Mouse (Mus musculus): ENCODE measurements around the gene Prokr1. TPM values are rescaled to one million over a fixed set of nuclear protein-coding genes. Genes with fewer than 3 reads are reported as not detected.
A peak's percentile ranks its signal among the peaks of the same experiment; 100 is the strongest.
"Not testable (repeated sequence)": the region's sequence is repeated elsewhere in the genome, so short reads cannot be mapped to it uniquely, and the experiment has no call there.

The Prokr1 gene
- under 1 TPM; 0.73 to 0.84 TPM for total RNA-seq (2021)

DNA sequence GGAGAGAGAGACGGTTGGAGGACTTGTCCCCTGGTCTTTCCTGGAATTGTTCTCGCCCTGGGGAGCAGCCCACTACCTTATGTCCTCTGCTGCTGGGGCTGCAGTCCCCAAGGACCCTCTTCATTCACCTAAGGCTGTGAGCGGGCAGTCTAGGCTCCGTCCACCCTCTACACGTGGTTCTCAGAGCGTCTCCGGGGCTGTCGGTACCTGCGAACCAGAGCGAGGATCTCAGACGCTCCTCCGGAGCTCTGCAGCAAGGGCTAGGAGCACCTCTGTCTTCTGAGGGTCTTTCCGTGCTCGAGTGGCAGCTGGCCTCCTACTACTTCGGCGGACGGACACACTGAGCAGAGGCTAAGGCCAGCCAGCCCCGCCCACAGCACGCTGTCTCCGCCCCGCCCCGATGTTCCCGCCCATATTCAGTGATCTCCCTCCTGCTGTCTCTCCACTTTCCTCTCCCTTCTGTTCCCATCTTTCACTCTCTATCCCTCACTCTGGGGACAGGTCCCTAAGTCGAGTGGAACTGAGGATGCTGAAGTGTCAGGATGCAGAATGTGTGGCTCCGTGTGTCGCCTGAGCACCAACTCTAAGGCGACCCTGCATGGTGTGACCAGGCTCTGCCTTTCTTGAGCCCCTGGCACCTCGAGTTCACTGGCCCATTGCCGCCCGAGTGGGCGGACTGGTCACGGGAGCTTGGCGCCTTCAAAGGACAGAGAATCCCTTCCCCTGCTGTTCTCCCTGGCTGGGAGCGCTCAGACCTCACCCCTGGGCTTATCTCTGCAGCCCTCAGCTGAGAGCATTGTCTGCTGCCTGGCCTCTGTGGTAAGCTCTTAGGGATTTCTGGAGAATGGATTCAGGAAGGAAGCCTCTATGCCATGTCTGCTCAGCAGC lies at the start of gene Prokr1:
Gene Prokr1 (minus strand): TSS at position 350 of the 888 bp plus-strand sequence.
- intact Hi-C loops (cut with DNase I) = no loop called here
- DNase-seq (ENCODE audit: low spot score) = no peak

DNA sequence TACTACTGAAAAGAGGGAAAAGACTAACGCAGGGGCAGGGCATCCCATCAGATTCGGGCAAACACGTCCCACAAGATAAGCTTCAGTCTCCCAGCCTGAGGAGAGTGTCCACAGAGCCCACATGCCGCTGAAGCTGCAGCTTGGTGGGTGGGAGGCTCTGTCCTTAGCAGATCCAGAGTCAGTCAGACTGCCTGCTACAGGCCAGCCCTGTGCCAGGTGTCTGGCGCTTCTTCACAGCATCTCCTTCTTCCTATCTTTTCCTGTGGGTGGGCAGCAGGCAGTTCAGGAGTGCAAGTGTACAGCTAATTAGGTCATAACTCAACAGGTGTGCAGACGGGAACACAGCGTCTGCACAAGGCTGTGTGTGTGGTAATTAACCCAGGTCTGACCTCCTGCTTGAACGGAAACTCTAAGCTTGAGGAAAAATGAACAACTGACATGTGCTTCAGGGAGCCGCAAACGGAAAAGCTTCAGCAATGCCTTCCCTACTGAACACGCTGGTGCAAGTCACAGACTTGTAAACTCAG lies 47.7 kb upstream of the Prokr1 start:
- no peak for DNase-seq (ENCODE audit: low spot score)
- intact Hi-C loops (cut with DNase I) = no loop called here

- intact Hi-C loops (cut with DNase I) = no loop called here
- DNase-seq (ENCODE audit: low spot score) = no peak
Observed at GRCm38 (mm10) chr6:87632176-87632575, 41.6 kb upstream of the Prokr1 start.

DNA sequence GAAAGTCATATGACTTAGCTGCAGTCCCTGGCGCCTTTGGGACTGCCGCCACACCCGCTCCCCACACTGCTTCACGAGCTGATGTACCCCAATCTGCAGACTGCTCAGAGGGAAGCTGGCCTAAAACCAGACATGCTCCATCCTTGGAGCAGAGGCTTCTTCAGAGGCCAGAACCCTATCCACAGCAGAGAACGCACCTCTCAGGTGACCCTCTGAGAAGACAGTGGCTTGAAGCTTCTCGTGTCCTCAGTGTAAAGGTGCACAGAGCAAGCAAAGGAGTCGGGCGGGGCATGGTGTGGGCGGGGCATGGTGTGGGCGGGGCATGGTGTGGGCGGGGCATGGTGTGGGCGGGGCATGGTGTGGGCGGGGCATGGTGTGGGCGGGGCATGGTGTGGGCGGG lies 38.4 kb upstream of the Prokr1 start:
- intact Hi-C loops (cut with DNase I); DNase-seq (ENCODE audit: low spot score): not testable (repeated sequence)

GRCm38 (mm10) chr6:87623151-87623550 lies 32.6 kb upstream of the Prokr1 start:
- intact Hi-C loops (cut with DNase I) = no loop called here
- DNase-seq (ENCODE audit: low spot score) = no peak

GRCm38 (mm10) chr6:87621281-87621680 lies 30.7 kb upstream of the Prokr1 start:
- peak; percentile 10 for DNase-seq (ENCODE audit: low spot score)
- intact Hi-C loops (cut with DNase I) = no loop called here

DNA sequence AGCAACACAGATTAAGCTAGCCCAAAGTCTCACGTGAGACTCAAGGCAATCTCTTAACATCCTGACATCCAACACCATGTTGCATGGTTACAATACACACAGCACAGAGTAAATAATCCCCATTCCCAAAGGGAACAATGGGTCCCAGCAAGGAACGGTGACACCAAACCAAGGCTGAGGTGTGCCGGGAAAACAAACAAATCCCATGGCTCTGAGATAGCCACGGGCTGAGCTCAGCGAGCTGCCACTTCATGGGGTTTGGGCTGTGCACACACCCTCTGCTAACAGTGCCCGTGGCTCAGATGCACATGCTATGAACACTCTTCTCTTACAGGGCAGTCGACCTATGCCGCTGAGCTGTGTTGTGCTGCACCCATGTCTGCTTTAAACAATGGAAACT lies 27.5 kb upstream of the Prokr1 start:
- DNase-seq (ENCODE audit: low spot score) = no peak
- intact Hi-C loops (cut with DNase I) = no loop called here

GRCm38 (mm10) chr6:87615696-87616083 lies 25.1 kb upstream of the Prokr1 start:
- DNase-seq (ENCODE audit: low spot score) = no peak
- intact Hi-C loops (cut with DNase I) = no loop called here

DNA sequence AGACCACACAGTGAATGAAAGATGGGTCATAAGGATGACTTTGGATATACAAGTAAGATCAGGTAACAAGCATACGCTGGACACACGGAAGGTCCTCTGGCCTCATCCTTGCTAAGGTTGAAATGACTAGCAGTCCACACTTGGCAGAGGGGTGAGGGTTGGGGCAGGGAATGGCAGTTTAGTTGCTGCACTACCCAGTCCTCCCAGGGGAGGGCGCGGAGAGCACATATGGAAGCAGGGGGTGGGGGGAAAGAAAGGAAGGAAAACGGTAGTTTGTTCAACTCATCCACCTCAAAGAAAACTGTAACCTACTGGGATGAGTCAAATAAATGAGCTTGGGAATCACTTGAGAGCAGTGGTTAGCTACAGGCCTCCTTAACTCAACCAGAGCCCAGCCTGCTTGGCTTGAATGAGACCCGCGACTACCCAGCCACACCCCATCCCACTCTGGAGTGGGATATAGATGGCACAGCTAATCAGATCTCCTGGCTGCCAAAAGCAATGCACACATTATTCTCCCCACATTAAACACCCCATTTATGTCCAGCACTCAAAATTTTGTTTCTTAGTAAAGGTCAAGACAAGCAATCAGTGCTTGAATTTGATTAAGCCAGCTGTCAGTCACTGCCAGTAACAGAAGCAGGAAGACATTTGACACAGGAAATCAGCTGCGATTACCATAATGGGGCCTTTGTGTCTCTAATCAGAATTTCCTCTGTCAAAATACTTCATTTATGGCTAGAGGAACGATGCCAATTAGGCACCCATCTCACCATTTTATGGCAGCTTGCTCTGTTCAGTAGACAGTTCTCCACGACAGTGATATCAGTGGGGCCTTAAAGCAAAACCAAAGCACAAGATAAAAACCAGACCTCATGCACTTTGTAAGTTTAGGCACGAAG lies 24.5 kb upstream of the Prokr1 start:
- no peak for DNase-seq (ENCODE audit: low spot score)
- intact Hi-C loops (cut with DNase I) = loop anchor here (5.0 kb wide), 1 partner anchor 52 kb away; no protein-coding TSS in a partner anchor

DNA sequence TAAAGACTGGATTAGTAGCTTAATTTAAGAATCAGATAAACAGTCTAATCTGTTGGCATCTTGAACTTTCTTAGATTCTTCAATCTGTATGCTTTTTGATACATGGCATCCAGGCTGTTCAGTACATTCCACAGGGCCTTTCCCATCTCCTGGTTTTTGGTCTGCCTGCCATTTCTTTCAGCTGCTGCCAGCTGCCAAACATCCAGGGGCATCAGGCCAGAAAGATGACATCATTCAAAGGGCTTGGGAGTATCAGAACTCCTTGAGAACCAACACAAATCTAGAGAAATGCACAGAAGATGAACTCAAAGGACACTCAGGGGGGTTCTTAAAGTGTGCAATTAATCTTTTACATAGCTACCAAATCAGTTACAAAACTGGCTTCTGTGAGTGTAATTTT lies 9.3 kb upstream of the Prokr1 start:
- no peak for DNase-seq (ENCODE audit: low spot score)
- intact Hi-C loops (cut with DNase I) = no loop called here

DNA sequence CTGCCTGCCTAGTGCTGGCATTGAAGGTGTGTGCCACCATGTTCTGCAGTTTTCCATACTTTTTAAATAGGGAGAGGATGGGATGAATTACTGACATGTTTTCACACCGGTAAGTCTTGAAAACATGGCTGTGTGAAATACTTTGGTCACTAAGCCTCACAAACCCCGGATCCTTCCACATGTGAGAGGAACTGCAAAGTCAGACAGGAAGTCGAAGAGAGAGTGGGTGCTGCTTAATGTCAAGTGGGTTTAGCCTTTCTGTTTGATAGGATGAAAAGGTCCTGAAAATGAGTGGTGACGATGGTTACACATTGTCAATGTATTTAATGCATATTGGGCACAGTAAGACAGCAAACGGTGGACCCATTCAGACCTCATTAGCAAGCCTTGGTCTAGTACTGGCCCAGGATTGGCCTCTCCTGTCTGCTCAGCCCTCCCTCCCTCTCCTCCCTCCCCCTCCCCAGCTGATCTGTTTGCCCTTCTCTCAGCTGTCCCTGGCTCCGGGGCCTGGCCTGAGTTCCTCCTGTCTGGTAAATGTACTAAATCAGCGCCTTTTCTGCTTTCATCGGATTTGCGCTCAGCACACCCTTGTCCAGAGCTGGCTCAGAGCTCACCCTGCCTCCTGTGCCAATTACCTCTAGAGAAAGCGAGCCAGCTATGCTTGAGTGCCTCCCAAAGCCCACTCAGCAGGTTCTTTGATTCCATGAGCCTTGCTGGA lies 6.7 kb upstream of the Prokr1 start:
- no peak for DNase-seq (ENCODE audit: low spot score)
- intact Hi-C loops (cut with DNase I) = no loop called here

DNA sequence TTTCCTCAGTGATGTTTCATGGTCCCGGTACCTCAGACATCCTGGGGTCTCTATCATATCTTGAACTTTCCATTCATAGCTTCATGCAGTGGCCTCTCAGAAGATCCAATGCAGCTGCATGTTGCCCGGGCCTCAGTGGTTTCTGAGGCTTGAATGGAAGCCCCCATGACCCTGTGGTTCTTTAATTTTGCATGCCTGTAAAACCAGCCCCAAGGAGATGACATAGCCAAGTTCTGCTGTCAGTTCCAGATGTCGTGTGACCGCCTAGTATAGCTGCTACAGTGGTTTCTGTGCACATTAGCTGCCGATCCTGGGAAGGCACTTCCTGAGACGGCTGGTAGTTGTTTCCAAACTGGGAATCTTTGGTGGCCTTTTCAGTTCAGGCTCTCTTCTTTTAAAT lies 3.6 kb upstream of the Prokr1 start:
- DNase-seq (ENCODE audit: low spot score) = no peak
- intact Hi-C loops (cut with DNase I) = no loop called here

- intact Hi-C loops (cut with DNase I) = no loop called here
- DNase-seq (ENCODE audit: low spot score) = no peak
Observed at GRCm38 (mm10) chr6:87589718-87590393, 687 bp downstream of the Prokr1 start.

- intact Hi-C loops (cut with DNase I) = no loop called here
- DNase-seq (ENCODE audit: low spot score) = no peak
Observed at GRCm38 (mm10) chr6:87583991-87584390, 6.6 kb downstream of the Prokr1 start.

- no peak for DNase-seq (ENCODE audit: low spot score)
- intact Hi-C loops (cut with DNase I) = no loop called here
Observed at GRCm38 (mm10) chr6:87583183-87583611, 7.3 kb downstream of the Prokr1 start.

DNA sequence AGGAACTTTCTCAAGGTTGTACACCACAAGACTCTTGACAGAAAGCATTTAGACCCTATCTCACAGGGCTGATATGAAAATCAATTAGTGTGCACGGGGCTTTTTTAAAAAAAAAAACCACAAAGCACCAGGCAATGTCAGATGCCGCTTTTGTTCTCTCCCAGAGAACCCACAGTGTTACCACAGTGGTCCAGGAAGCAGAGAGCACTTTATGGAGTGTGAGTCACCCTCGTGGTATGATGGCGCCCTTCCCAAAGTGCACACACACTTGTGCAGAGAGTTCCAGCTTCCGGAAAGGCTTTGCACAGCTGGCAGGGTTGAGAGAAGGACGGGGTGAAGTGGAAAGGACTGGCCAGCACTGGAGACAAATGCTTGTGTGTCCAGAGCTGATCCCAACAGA lies 8.1 kb downstream of the Prokr1 start:
- intact Hi-C loops (cut with DNase I) = no loop called here
- DNase-seq (ENCODE audit: low spot score) = peak; percentile 34

- no peak for DNase-seq (ENCODE audit: low spot score)
- intact Hi-C loops (cut with DNase I) = no loop called here
Observed at GRCm38 (mm10) chr6:87581581-87581980, 9.0 kb downstream of the Prokr1 start.

- intact Hi-C loops (cut with DNase I) = no loop called here
- DNase-seq (ENCODE audit: low spot score) = no peak
Observed at GRCm38 (mm10) chr6:87581071-87581470, 9.5 kb downstream of the Prokr1 start.

- intact Hi-C loops (cut with DNase I) = no loop called here
- no peak for DNase-seq (ENCODE audit: low spot score)
Observed at GRCm38 (mm10) chr6:87578247-87578646, 12.3 kb downstream of the Prokr1 start.

Measured in heart, postnatal 25 days (tissue).